Mouse (Mus musculus): ENCODE measurements around the gene Rnf220. TPM values are rescaled to one million over a fixed set of nuclear protein-coding genes. Genes with fewer than 3 reads are reported as not detected.

Rnf220 gene
- total RNA-seq, 2 experiments from 2014 or later, result 129 to 148 TPM

GRCm38 (mm10) chr4:117489975-117490374, 6.9 kb downstream of the Rnf220 start:
- DNase-seq (ENCODE audit: low spot score in 2 of 2), result no peak

GRCm38 (mm10) chr4:117489566-117489965, 7.3 kb downstream of the Rnf220 start:
- no peak for DNase-seq (ENCODE audit: low spot score in 2 of 2)

- DNase-seq (ENCODE audit: low spot score in 2 of 2), result no peak
These were observed 9.4 kb downstream of the Rnf220 start for GRCm38 (mm10) chr4:117487471-117487870.

GRCm38 (mm10) chr4:117486188-117486587, 10.7 kb downstream of the Rnf220 start:
- DNase-seq (ENCODE audit: low spot score in 2 of 2), result no peak

- no peak for DNase-seq (ENCODE audit: low spot score in 2 of 2)
These were observed 11.6 kb downstream of the Rnf220 start for GRCm38 (mm10) chr4:117485045-117485780.

GRCm38 (mm10) chr4:117484256-117485044, 12.4 kb downstream of the Rnf220 start:
- DNase-seq (ENCODE audit: low spot score in 2 of 2), result peak; percentile 55 to 65

- peak in 1 of 2 experiments; percentile 36 for DNase-seq (ENCODE audit: low spot score in 2 of 2)
These were observed 13.0 kb downstream of the Rnf220 start for GRCm38 (mm10) chr4:117483931-117484255.

- no peak for DNase-seq (ENCODE audit: low spot score in 2 of 2)
These were observed 14.7 kb downstream of the Rnf220 start for GRCm38 (mm10) chr4:117482103-117482502.

GRCm38 (mm10) chr4:117480611-117481445, 16.0 kb downstream of the Rnf220 start:
- DNase-seq (ENCODE audit: low spot score in 2 of 2), result no peak

GRCm38 (mm10) chr4:117479951-117480350, 16.9 kb downstream of the Rnf220 start:
- DNase-seq (ENCODE audit: low spot score in 2 of 2), result no peak

- no peak for DNase-seq (ENCODE audit: low spot score in 2 of 2)
These were observed 18.7 kb downstream of the Rnf220 start for GRCm38 (mm10) chr4:117478101-117478673.

GRCm38 (mm10) chr4:117477401-117477800, 19.5 kb downstream of the Rnf220 start:
- no peak for DNase-seq (ENCODE audit: low spot score in 2 of 2)

- no peak for DNase-seq (ENCODE audit: low spot score in 2 of 2)
These were observed 20.1 kb downstream of the Rnf220 start for GRCm38 (mm10) chr4:117476777-117477176.

- DNase-seq (ENCODE audit: low spot score in 2 of 2), result no peak
These were observed 20.5 kb downstream of the Rnf220 start for GRCm38 (mm10) chr4:117476355-117476754.

GRCm38 (mm10) chr4:117473985-117474354, 22.9 kb downstream of the Rnf220 start:
- DNase-seq (ENCODE audit: low spot score in 2 of 2), result no peak

- no peak for DNase-seq (ENCODE audit: low spot score in 2 of 2)
These were observed 23.4 kb downstream of the Rnf220 start for GRCm38 (mm10) chr4:117473291-117473984.

- no peak for DNase-seq (ENCODE audit: low spot score in 2 of 2)
These were observed 27.4 kb downstream of the Rnf220 start for GRCm38 (mm10) chr4:117469471-117469870.

- no peak for DNase-seq (ENCODE audit: low spot score in 2 of 2)
These were observed 28.9 kb downstream of the Rnf220 start for GRCm38 (mm10) chr4:117467936-117468335.

- DNase-seq (ENCODE audit: low spot score in 2 of 2), result no peak
These were observed 47.7 kb downstream of the Rnf220 start for GRCm38 (mm10) chr4:117449151-117449550.

- DNase-seq (ENCODE audit: low spot score in 2 of 2), result no peak
These were observed 48.9 kb downstream of the Rnf220 start for GRCm38 (mm10) chr4:117447926-117448325.

Measured in layer of hippocampus, postnatal 10 days (tissue).